Mouse (Mus musculus) retina, embryonic 14.5 days (tissue): ENCODE results near the gene Gad1.
A peak's percentile ranks its signal among the peaks of the same experiment; 100 is the strongest.

ENCODE experiments used
- DNase-seq: peaks from one replicate; pipeline ENCODE4 v3.0.0-alpha.2; 2015; ENCODE audit warnings: low spot score

Gene Gad1

DNA sequence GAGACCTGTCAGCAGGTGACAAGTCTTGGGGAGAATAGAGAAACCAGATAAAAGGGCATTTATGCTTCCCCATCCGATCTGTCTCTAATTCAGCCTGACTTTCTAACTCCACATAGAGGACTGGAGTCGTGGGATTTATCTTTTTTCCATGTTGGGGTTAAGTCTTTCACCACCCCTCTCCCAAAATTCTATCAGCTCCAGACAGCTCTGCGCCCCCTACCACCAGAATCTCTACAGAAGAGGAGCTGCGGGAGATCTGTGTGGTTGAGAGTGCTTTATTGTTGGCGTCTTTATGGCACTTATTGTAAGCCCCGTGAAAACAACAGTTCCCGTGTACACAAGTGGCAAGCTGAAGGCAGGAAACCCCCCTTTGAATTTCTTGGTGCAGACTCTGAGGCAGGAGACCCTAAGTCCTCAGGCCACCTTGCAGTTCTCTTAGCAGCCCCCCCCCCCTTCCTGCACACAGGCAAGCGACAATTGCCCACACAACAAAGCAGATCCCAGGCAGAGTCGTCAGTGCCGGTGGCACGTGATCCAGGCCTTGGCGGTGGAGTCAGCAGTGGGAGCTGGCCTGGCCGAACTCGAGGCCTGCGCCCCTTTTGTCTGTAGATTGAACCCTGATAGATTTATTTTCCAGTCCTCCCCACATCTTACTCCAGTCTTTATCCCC lies 11.9 kb downstream of the Gad1 start:
- DNase-seq: peak; percentile 53

- DNase-seq: peak; percentile 33
Observed at GRCm38 (mm10) chr2:70565651-70566602, 13.1 kb downstream of the Gad1 start.

DNA sequence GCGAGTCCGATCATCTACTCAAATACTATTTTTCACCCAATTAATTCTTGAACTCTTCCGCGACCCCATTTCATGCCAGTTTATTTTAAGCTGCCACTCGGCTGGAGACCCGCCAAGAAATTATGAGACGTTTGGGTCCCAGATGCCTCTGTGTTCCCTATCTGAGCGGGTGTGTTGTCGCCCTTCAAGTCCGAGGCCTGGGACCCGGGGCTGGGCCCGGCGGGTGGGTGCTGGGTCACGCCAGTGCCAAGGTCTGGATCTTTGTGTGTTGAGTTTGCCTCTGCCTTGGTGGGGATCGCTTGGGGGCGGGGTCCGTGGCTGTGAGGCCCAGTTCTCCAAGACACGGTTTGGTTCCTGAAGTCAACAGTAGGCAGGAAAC lies 13.7 kb downstream of the Gad1 start:
- DNase-seq: peak; percentile 51

GRCm38 (mm10) chr2:70567071-70567681 lies 14.3 kb downstream of the Gad1 start:
- DNase-seq: peak; percentile 71

GRCm38 (mm10) chr2:70567682-70568077 lies 14.8 kb downstream of the Gad1 start:
- peak; percentile 22 for DNase-seq

DNA sequence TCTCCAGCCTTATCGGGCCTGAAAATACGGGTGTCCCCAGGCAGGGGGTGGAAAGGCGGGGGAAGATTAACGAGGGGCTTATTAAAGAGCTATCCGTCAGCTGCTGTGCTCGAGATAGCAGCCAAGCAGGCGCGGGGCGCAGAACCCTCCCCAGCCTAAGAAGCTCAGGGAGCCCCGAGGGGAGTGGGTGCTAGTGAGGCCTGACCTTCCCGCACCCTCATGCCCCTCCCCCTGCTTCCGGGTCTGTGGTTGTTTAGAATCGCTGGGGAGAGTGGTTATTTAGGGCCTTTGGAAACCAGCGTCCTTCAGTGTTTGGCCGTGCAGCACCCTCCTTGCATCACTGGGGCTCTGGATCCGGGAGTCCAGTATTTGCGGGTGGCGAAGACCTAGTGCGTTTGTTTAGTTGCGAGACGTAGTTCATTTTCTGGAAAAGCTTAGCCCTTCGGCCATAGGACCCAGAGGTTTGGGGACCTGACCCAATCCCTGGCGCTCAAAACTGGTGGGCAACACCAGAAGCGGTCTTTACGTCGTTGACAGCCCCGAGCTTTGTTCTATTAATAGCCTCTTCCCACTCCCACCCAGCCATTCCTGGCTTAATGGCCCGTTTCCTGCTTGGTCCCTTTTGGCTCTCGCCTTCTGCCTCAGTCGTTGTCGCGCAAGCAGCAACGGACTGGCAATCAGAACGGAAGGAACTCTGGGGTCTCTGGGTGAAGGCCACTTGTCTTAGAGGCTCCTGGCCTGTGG lies 15.5 kb downstream of the Gad1 start:
- DNase-seq: peak; percentile 57

DNA sequence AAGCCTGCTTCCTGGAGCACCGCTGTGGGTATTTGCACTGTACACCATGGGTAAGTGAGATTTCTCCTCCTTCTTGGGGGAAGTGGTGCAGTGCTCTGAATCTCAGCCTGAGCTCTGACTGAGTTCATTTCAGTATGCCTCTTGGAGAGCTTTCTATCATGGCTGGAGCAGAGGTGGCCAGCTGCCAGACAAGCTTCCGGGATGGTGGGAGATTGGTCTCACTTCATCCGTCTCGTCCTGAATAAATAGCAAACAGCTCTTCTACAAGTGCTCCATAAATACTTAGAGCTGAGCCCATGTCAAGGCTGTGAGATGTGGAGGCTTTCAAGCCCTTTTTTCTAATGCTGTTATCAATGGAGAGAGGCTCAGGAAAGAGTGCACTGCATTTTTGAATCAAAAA lies 18.8 kb downstream of the Gad1 start:
- peak; percentile 20 for DNase-seq

- peak; percentile 78 for DNase-seq
Observed at GRCm38 (mm10) chr2:70572251-70572650, 19.4 kb downstream of the Gad1 start.

DNA sequence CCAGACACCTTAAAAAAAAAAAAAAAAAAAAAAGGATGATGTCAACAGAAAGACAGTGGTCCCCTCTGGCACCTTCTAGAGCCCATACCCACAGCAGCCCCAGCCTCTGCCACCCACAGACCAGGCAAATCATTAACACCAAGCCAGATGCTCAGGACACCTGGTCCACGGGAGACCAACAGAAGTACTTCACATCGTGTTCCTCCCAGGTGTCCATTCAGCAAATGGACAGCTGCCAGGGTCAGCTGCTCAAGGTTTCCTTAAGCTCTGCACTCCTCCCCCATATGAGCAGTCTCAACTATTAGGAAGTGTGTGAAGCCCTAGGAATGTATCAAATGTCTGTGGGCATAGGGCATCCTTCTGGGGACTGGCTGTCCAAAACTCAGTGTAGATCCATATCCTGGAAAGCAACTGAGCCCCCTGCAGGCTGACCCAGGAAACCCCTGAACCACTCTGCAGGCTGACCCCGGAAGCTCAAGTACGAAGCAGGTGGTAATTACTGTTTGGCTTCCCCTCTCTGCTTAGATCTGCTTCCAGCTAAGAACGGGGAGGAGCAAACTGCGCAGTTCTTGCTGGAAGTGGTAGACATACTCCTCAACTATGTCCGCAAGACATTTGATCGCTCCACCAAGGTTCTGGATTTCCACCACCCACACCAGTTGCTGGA lies 20.8 kb downstream of the Gad1 start:
- DNase-seq: no peak

DNA sequence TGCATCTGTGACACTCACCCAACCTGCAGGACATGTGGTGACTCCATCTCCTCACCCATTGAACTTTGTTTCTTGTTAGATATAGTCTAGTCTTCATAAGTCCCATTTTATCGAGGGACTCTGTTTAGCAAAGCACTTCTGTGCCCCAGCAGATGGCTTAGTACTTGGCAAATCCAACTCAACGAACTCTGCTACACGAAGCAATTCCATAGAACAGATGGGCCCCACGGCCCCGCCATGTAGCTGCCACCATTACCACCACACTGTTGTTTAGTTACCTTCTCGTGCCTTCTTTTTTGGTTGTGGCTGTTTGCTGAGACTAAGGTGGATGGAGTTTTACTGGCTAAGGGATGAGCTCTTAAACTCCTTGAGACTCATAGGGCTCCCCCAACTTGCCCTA lies 35.3 kb downstream of the Gad1 start:
- no peak for DNase-seq

- peak; percentile 70 for DNase-seq
Observed at GRCm38 (mm10) chr2:70592432-70592831, 39.6 kb downstream of the Gad1 start.

- no peak for DNase-seq
Observed at GRCm38 (mm10) chr2:70593670-70594069, 40.8 kb downstream of the Gad1 start.

GRCm38 (mm10) chr2:70595896-70596295 lies 43.0 kb downstream of the Gad1 start:
- no peak for DNase-seq

GRCm38 (mm10) chr2:70609769-70610168 lies 56.9 kb downstream of the Gad1 start:
- DNase-seq: no peak

DNA sequence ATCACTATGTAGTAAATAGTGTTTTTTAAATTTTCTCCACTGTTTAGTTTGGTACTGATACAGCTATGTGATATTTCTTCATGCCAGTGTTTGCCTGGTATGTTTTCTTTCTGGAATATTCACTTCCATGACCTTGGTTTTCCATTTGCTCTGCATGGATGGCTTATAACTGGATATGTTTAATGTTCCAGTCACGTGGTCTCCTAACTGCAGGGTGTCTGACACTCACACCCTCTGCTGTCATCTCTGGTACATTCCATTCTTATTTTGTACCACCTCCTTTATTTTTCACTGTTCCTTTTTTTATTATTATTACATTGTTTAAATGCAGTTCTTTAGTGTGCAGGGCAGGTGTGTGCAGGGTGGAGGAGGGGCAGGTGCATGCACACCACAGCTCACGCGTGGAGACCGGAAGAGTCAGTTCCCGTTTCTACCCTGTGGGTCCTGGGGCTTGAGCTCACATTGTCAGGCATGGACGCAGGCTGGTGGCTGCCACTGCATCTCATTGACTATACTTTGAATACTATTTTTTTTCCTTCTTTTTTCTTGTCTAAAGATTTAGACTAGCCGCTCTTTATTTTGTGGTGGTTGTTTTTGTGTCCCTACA lies 62.0 kb downstream of the Gad1 start:
- DNase-seq: no peak

- DNase-seq: no peak
Observed at GRCm38 (mm10) chr2:70616076-70616475, 63.2 kb downstream of the Gad1 start.

DNA sequence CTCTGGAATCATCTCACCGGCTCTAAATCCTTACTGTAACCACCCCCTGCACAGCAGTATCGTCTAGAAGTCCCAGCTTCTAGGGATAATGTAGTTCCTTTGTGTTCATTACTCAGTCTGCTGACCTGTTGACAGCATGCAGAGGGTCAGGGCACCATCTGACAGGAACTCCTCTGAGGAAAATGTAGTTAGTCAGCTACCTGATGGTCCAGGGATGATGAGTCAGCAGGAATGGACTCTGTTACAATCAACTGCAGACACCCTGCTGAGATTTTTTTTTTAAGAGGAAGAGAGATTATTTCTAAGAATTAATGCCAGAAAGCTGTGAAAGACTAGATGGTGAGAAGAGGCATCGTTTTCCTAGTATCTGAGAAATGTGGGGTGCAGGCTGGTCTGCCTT lies 63.7 kb downstream of the Gad1 start:
- no peak for DNase-seq

- DNase-seq: no peak
Observed at GRCm38 (mm10) chr2:70619232-70619835, 66.5 kb downstream of the Gad1 start.

GRCm38 (mm10) chr2:70620225-70620624 lies 67.4 kb downstream of the Gad1 start:
- DNase-seq: peak; percentile 82

DNA sequence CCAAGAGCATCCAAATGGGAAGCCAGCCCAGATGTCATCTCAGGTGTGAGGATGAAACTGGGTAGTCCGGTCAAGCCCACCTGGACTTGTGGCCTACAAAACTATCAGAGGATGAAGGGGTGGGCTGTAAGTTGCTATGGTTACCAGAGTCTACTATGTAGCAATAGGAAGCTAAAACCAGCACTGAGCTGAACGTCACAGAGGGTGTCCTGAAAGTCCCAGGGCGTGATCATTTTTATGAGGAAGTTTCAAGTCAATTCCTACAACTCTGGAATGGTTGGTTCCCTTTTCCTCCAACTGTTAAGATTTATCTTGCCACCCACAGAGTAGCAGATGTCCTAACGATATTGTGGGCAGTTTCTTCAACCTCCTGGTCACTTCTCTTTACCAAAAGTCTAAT lies 69.4 kb downstream of the Gad1 start:
- no peak for DNase-seq

DNA sequence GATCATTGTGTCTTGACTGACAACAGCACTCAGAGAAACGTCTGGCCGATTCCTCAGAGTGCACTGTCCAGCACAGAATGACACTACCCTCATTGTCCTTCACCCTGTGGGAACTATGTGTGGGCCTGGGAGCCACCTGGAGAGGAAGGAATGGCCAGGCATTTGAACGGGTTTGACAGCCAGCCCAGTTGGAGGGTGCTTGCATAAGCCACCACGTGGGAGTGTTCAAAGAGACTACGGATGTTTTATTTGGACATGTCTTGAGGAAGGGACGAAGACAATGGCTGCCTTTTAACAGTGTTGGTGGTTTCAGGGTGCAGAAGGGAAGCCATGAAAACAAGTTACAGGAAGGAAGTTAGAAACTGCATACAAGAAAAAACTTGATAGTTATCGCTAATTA lies 72.9 kb downstream of the Gad1 start:
- DNase-seq: no peak
